Mouse (Mus musculus): ENCODE data around the gene Tbx20. TPM values are rescaled to one million over a fixed set of nuclear protein-coding genes. Genes with fewer than 3 reads are reported as not detected.

Tbx20 gene
- not detected for total RNA-seq (2023)

GRCm38 (mm10) chr9:24774160-24774969, at the start of gene Tbx20:
Gene Tbx20, minus strand, starts transcription at chr9:24774303.

DNA sequence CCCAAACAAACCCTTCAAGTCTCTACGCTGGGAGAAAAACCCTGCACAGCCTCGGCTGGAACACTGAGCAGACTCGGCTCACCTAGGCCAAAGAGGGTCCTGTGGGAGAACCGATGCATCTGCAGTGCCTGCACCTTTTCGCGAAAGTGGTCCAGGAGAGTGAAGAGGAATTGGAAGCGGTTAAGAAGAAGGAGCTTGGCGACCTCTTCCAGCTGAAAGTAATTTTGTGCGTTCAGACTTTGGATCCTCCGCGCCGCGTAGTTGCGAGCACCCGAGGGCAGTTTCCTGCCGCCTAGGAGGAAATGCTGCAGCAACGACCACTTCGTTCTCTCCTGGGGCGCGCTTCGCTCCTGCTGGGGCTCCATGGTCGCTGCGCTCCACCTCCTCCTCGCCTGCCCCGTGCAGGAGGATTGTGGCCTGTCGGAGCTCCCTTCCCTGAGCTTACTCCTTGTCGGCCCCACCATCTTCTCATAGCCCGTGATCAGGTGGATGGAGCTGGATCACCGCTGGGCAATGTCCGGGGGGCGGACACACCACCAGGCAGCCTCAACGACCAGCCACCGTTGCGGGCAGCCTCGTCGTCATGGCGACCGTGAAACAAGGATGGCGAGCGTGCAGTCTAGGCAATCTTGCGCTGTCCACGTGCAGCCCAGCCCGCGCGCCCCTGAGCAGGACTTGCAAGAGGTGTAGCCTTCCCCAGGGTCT, 78.3 kb downstream of the Tbx20 start, which contains the start of gene Dpy19l2:
Dpy19l2 (minus strand) TSS at position 594 of the 705 bp plus-strand sequence.

Other genes starting within 250 kb of the Tbx20 start
- not detected for gene Cypt4, start 149.1 kb downstream of the Tbx20 start, total RNA-seq (2023)
- gene Dpy19l2, start 78.0 kb downstream of the Tbx20 start, total RNA-seq (2023) = not detected

All from neutrophil, adult 59 days (primary cell).